Comparison of ENCODE assay signal across 12 mouse cellular contexts in the genomic region with DNA sequence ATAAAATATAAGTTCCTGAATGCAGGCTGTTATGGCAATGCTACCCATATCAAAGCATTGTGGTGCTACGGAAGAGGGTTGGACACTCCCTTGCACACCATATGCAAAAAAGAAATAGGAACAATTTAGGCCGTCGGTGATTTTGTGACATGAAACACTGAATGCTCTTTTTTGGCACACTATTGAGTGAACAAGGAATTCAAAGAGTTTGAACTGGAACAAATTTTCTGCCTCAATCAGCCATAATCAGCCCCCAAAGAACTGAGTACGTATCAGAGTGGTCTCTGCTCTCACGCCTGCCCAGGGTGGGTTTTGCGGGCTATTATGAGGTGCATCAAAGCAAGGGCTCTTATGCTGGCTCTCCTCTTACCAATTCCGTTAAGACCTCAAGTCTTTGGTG.
"Had no signal": no experiment of that assay in that cellular context is flagged by ENCODE, and none has a peak within 500 bp of the region (broad histone marks: within the 10 kb centered on the region; RNA-seq: fewer than 3 reads in every experiment).

No protein-coding gene starts in this region.

- H3K4me1 ChIP-seq: limb, embryonic 15.5 days; liver, embryonic 12.5 days had no signal

- H3K4me2 ChIP-seq: limb, embryonic 15.5 days; liver, embryonic 12.5 days; lung, embryonic 14.5 days; neural tube, embryonic 15.5 days had no signal

- DNase-seq: kidney, adult 8-10 months; kidney, postnatal 25 days; layer of hippocampus, postnatal 36 days; lung, embryonic 14.5 days; lung, postnatal 10 days; lung, postnatal 4 days; thymus, postnatal 4 days had no signal

- H3K9me3 ChIP-seq: limb, embryonic 15.5 days; neural tube, embryonic 15.5 days had no signal

- ATAC-seq: liver, embryonic 12.5 days had no signal

- H3K27ac ChIP-seq: limb, embryonic 15.5 days; liver, embryonic 12.5 days; neural tube, embryonic 15.5 days; stomach, postnatal 0 days had no signal

- H3K27me3 ChIP-seq: limb, embryonic 15.5 days; liver, embryonic 12.5 days had no signal

- H3K4me3 ChIP-seq: limb, embryonic 15.5 days; liver, embryonic 12.5 days; myocyte; neural tube, embryonic 15.5 days had no signal

- H3K9ac ChIP-seq: limb, embryonic 15.5 days; liver, embryonic 12.5 days; lung, embryonic 14.5 days; neural tube, embryonic 15.5 days had no signal

- H3K36me3 ChIP-seq: limb, embryonic 15.5 days; liver, embryonic 12.5 days; neural tube, embryonic 15.5 days had no signal
